Mouse (Mus musculus) liver, embryonic 13.5 days (tissue): ENCODE results near the gene Blzf1. TPM values are rescaled to one million over a fixed set of nuclear protein-coding genes. Genes with fewer than 3 reads are reported as not detected.
A peak's percentile ranks its signal among the peaks of the same experiment; 100 is the strongest.

Source experiments
- ATAC-seq: fragments of 200-750 bp; cut with Nextera tagmentation; 2 replicates; pipeline ENCODE4 v1.8.0; 2017; ENCODE audit warnings: low read depth, mild to moderate bottlenecking, moderate number of reproducible peaks, moderate library complexity
- DNase-seq: peaks from one replicate; pipeline ENCODE4 v3.0.0; 2022
- H3K27ac ChIP-seq: fragments of 300-500 bp; sonication (generic); 2 replicates; pipeline ENCODE4 v1.5.1; 2015; ENCODE audit warnings: moderate library complexity, mild to moderate bottlenecking, inconsistent platforms
- H3K27me3 ChIP-seq: fragments of 300-500 bp; sonication (generic); 2 replicates; pipeline ENCODE4 v1.6.1; 2015; ENCODE audit warnings: mild to moderate bottlenecking, inconsistent platforms
- H3K36me3 ChIP-seq: fragments of 300-500 bp; sonication (generic); 2 replicates; pipeline ENCODE4 v1.6.1; 2015; ENCODE audit warnings: mild to moderate bottlenecking, inconsistent platforms
- H3K4me1 ChIP-seq: fragments of 300-500 bp; sonication (generic); replicated peaks from 2 replicates; pipeline ENCODE4 v1.6.1; 2015; ENCODE audit warnings: inconsistent platforms
- H3K4me2 ChIP-seq: fragments of 300-500 bp; sonication (generic); 2 replicates; pipeline ENCODE4 v1.6.1; 2015; ENCODE audit warnings: inconsistent platforms, mild to moderate bottlenecking, moderate library complexity
- H3K4me3 ChIP-seq: fragments of 300-500 bp; sonication (generic); replicated peaks from 2 replicates; pipeline ENCODE4 v1.5.1; 2015; ENCODE audit warnings: mild to moderate bottlenecking, inconsistent platforms
- H3K9ac ChIP-seq: fragments of 300-500 bp; sonication (generic); 2 replicates; pipeline ENCODE4 v1.6.1; 2015; ENCODE audit warnings: mild to moderate bottlenecking, inconsistent platforms
- H3K9me3 ChIP-seq: fragments of 300-500 bp; sonication (generic); replicated peaks from 2 replicates; pipeline ENCODE4 v1.6.1; 2016; ENCODE audit warnings: inconsistent platforms
- WGBS: fragments of 180-500 bp; shearing (Covaris S2); methylation state at CpG from one replicate; pipeline ENCODE4 v1.1.7; 2015; ENCODE audit not compliant: insufficient replicate concordance; 5-methylcytosine and 5-hydroxymethylcytosine counted together
- polyA plus RNA-seq: library from polyadenylated mRNA; unstranded; fragments of >200 nt; fragmentation: Nextera tagmentation; extraction: Ambion mirVana; gene quantifications from 2 replicates; pipeline ENCODE4 v1.2.1, GENCODE M21; 2015

The Blzf1 gene
- 12.1 and 14.2 TPM in 2 replicates for polyA plus RNA-seq

DNA sequence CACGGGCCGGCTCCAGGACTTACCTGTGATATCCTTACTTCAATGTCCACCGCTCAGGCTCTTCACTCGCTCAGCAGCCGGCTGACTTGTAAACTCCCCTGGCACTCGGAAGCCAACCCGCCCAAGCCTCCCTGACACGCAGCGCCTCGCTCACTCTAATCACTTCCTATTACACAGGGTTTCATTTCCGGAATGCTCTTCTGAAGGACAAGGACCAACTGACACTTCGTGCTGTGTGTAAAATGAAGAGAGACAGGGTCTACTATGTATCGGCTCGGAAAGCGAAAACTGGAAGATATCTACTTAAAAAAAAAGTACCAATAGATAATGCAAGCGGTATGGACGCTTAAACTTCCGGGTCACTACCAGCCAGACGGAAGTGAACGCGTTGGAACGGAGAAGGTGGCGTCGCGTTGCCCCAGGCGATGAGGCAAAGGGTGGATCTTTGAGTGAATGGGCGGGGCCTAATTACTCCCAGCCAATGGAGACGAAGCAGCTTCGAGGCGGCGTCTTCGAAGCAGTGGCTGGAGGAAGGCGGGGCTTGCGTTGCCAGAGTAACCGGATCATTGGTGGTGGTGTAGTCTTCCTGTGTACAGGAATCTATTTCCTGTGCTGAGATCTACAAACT lies at the start of gene Blzf1:
Gene Blzf1, minus strand, starts transcription at position 366 of the 628 bp plus-strand sequence.
- Histone ChIP-seq H3K4me1 (peaks cover 18% of the 10 kb centered on the region), H3K36me3 (peaks cover 9% of the 10 kb centered on the region), H3K9me3 (no peaks in the 10 kb centered on the region), H3K4me2 (peak within 1 kb of the TSS; percentile 89), H3K4me3 (peak within 1 kb of the TSS; percentile 73), H3K27ac (peak within 1 kb of the TSS; percentile 80), H3K9ac (peak within 1 kb of the TSS; percentile 85), H3K27me3 (no peaks in the 10 kb centered on the region)
- under 1% methylated on average over 35 of the region's 35 CpGs for WGBS
- ATAC-seq, result peak; percentile 99
- DNase-seq, result peak; percentile 97

DNA sequence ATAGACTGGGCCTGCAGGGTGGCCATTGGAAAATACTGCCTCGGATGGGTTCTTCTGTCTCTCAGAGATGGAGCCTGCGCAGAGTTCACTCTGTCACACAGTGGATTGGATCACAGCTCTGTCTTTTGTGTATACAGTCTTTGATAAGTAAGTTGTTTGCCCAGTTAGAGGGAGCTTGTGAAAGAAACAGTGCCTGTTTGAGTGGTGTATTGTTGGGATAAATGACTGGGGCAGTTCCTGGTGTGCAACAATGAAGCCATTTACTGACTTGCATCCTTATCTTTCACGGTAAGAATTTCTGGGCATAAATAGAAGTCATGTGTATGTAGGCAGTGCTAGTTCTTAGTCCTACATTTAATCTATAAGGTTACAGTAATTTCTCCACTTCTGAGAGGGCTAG lies 46.2 kb upstream of the Blzf1 start:
- Histone ChIP-seq H3K36me3 (peaks cover 3% of the 10 kb centered on the region; the same call in 1 of the 2 replicates), H3K9me3 (no peaks in the 10 kb centered on the region), H3K4me1 (no peaks in the 10 kb centered on the region), H3K9ac (no peak overlapping the region), H3K4me3 (no peak overlapping the region), H3K27me3 (no peaks in the 10 kb centered on the region), H3K4me2 (no peak overlapping the region), H3K27ac (no peak overlapping the region)
- 76% methylated on average over 3 of the region's 3 CpGs for WGBS
- DNase-seq (no peak), ATAC-seq (no peak)

GRCm38 (mm10) chr1:164342161-164342560 lies 34.9 kb upstream of the Blzf1 start:
- H3K9ac ChIP-seq, result no peak overlapping the region
- DNase-seq (no peak), ATAC-seq (no peak)
- H3K4me3 ChIP-seq, result no peak overlapping the region
- H3K4me1 ChIP-seq, result no peaks in the 10 kb centered on the region
- 59% methylated on average over 3 of the region's 3 CpGs for WGBS
- H3K27ac ChIP-seq, result no peak overlapping the region
- H3K4me2 ChIP-seq, result no peak overlapping the region
- H3K36me3 ChIP-seq, result peaks cover 10% of the 10 kb centered on the region; the same call in 1 of the 2 replicates
- no peaks in the 10 kb centered on the region for H3K9me3 ChIP-seq
- no peaks in the 10 kb centered on the region for H3K27me3 ChIP-seq

- Histone ChIP-seq H3K27ac (no peak overlapping the region), H3K9ac (no peak overlapping the region), H3K4me2 (no peak overlapping the region), H3K36me3 (no peaks in the 10 kb centered on the region), H3K9me3 (no peaks in the 10 kb centered on the region), H3K4me3 (no peak overlapping the region), H3K27me3 (no peaks in the 10 kb centered on the region), H3K4me1 (no peaks in the 10 kb centered on the region)
- ATAC-seq (no peak), DNase-seq (no peak)
- whole genome bisulfite sequencing, result 80% methylated on average over 4 of the region's 4 CpGs
Measured at GRCm38 (mm10) chr1:164335846-164336245, 28.6 kb upstream of the Blzf1 start.

- ATAC-seq (no peak), DNase-seq (no peak)
- 71% methylated on average over 3 of the region's 3 CpGs for WGBS
- Histone ChIP-seq H3K27me3 (no peaks in the 10 kb centered on the region), H3K36me3 (no peaks in the 10 kb centered on the region), H3K4me1 (no peaks in the 10 kb centered on the region), H3K9ac (no peak overlapping the region), H3K4me3 (no peak overlapping the region), H3K4me2 (no peak overlapping the region), H3K9me3 (no peaks in the 10 kb centered on the region), H3K27ac (no peak overlapping the region)
Measured at GRCm38 (mm10) chr1:164335435-164335834, 28.1 kb upstream of the Blzf1 start.

DNA sequence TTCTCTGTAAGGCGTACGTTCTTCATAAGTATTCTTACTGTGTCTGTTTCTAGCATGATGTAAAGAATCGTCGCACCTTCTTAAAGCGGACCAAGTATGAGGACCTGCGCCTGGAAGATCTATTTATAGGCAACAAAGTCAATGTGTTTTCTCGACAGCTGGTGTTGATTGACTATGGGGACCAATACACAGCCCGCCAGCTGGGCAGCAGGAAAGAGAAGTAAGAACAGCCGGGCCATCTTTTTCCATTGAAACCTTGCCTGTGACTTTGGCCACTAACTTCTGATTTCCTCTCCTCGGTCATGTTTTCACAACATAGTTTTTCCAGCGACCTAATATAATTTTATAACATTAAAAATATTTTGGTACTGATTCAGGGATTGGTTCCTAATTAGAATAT lies 25.3 kb upstream of the Blzf1 start:
- Histone ChIP-seq H3K4me2 (no peak overlapping the region), H3K36me3 (no peaks in the 10 kb centered on the region), H3K27ac (no peak overlapping the region), H3K27me3 (no peaks in the 10 kb centered on the region), H3K9ac (no peak overlapping the region), H3K4me1 (no peaks in the 10 kb centered on the region), H3K9me3 (no peaks in the 10 kb centered on the region), H3K4me3 (no peak overlapping the region)
- no peak for DNase-seq
- WGBS, result 81% methylated on average over 11 of the region's 11 CpGs
- no peak for ATAC-seq

GRCm38 (mm10) chr1:164327764-164328163 lies 20.5 kb upstream of the Blzf1 start:
- no peak overlapping the region for H3K4me2 ChIP-seq
- no peak overlapping the region for H3K9ac ChIP-seq
- ATAC-seq, result no peak
- no peak overlapping the region for H3K27ac ChIP-seq
- 74% methylated on average over 7 of the region's 7 CpGs for WGBS
- H3K27me3 ChIP-seq, result no peaks in the 10 kb centered on the region
- no peaks in the 10 kb centered on the region for H3K9me3 ChIP-seq
- DNase-seq, result no peak
- no peaks in the 10 kb centered on the region for H3K36me3 ChIP-seq
- no peak overlapping the region for H3K4me3 ChIP-seq
- no peaks in the 10 kb centered on the region for H3K4me1 ChIP-seq

- H3K4me1 ChIP-seq, result no peaks in the 10 kb centered on the region
- H3K36me3 ChIP-seq, result no peaks in the 10 kb centered on the region
- 72% methylated on average over 6 of the region's 6 CpGs for WGBS
- H3K27me3 ChIP-seq, result no peaks in the 10 kb centered on the region
- H3K9me3 ChIP-seq, result no peaks in the 10 kb centered on the region
- no peak overlapping the region for H3K9ac ChIP-seq
- no peak overlapping the region for H3K4me3 ChIP-seq
- ATAC-seq (no peak), DNase-seq (no peak)
- H3K27ac ChIP-seq, result no peak overlapping the region
- no peak overlapping the region for H3K4me2 ChIP-seq
Measured at GRCm38 (mm10) chr1:164326600-164327155, 19.4 kb upstream of the Blzf1 start.

GRCm38 (mm10) chr1:164324878-164325277 lies 17.6 kb upstream of the Blzf1 start:
- peaks cover 11% of the 10 kb centered on the region for H3K4me1 ChIP-seq
- no peak overlapping the region for H3K27ac ChIP-seq
- H3K4me2 ChIP-seq, result no peak overlapping the region
- no peak for DNase-seq
- no peaks in the 10 kb centered on the region for H3K27me3 ChIP-seq
- no peak overlapping the region for H3K4me3 ChIP-seq
- H3K9ac ChIP-seq, result no peak overlapping the region
- no peaks in the 10 kb centered on the region for H3K36me3 ChIP-seq
- no peak for ATAC-seq
- WGBS, result 68% methylated on average over 2 of the region's 2 CpGs
- no peaks in the 10 kb centered on the region for H3K9me3 ChIP-seq

DNA sequence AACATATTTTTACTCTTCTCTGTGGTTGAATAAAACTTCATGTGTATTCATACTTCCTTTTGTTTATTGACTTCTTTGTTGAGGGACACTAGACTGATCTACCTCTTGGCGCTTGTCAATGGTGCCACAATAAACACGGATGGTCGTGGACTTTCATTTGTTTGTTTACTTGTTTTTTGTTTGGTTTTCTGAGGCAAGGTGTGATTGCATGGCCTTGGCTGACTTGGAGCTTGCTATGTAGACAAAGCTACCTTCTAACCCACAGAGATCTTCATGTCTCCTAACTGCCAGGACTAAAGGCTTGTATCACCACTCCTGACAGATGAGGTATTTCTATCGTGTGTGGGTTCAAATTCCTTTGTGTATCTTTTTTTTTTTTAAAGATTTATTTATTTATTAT lies 16.9 kb upstream of the Blzf1 start:
- Histone ChIP-seq H3K27me3 (no peaks in the 10 kb centered on the region), H3K4me2 (no peak overlapping the region), H3K27ac (no peak overlapping the region), H3K9ac (no peak overlapping the region), H3K36me3 (no peaks in the 10 kb centered on the region), H3K4me3 (no peak overlapping the region), H3K9me3 (no peaks in the 10 kb centered on the region), H3K4me1 (peaks cover 17% of the 10 kb centered on the region)
- DNase-seq, result no peak
- ATAC-seq, result no peak
- 74% methylated on average over 4 of the region's 4 CpGs for WGBS

DNA sequence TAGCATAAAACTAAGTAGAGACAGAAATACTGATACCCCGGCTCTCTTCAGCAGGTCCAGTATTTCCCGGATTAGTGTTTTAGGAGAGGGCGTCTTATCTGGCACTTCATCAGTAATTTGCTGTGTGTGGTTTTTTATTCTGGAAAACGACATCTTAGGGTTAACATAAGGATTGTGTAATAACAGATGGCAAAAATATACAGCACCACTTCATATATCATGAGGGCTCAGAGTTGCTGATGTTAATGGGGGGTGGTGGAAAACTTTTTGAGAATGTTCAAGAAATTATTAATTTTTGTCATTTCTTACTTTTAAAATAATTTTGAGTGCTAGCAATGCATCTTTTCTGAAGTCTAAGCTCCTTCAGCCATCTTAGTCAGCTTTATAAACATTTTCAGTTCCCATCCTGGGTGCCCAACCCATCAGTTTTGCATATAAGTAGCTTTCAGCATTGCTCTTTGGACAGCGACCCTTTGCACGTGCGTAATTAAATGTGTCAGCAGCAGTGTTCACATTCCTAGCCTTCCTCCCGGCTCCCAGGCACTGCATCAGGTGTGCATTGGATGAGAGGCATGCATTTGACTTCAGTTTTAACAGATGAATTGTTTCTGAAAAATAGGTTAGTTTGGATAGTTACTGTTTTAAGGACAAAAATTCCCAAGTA lies 15.8 kb upstream of the Blzf1 start:
- Histone ChIP-seq H3K9me3 (no peaks in the 10 kb centered on the region), H3K4me2 (no peak overlapping the region), H3K36me3 (no peaks in the 10 kb centered on the region), H3K27ac (no peak overlapping the region), H3K27me3 (no peaks in the 10 kb centered on the region), H3K4me3 (no peak overlapping the region), H3K4me1 (peaks cover 22% of the 10 kb centered on the region), H3K9ac (no peak overlapping the region)
- 73% methylated on average over 8 of the region's 8 CpGs for WGBS
- ATAC-seq (no peak), DNase-seq (no peak)

DNA sequence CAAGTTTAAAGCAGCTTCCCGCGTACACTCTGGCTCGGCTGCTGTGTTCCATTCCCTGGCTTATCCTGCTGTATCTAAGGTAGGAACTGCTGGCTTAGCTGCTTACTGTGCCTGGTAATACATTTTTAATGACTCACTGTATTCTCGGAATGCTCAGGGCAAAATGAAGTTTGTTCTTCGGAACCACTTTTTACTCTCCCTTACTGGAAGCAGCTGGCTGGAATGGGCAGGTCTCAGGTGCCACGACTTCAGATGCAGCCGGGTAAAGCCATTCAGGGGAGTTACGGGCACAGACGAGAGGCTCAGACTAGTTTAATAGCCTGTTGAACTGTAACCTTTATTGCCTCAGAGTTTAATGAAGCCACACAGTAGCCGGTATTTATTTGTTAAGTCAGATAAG lies 14.1 kb upstream of the Blzf1 start:
- no peaks in the 10 kb centered on the region for H3K27me3 ChIP-seq
- no peaks in the 10 kb centered on the region for H3K9me3 ChIP-seq
- H3K4me2 ChIP-seq, result no peak overlapping the region
- H3K4me3 ChIP-seq, result no peak overlapping the region
- ATAC-seq (no peak), DNase-seq (no peak)
- no peaks in the 10 kb centered on the region for H3K36me3 ChIP-seq
- no peak overlapping the region for H3K27ac ChIP-seq
- H3K9ac ChIP-seq, result no peak overlapping the region
- H3K4me1 ChIP-seq, result peaks cover 26% of the 10 kb centered on the region
- 68% methylated on average over 10 of the region's 10 CpGs for WGBS
